Mouse (Mus musculus) spleen, postnatal 36 days (tissue): ENCODE measurements around the gene Med29.

Source experiments
- DNase-seq, 2 experiments: peaks; one replicate each; pipeline ENCODE4 v3.0.0; 2022; ENCODE audit warnings: low spot score in 2 of 2, mixed read lengths in 1 of 2

Gene Med29

DNA sequence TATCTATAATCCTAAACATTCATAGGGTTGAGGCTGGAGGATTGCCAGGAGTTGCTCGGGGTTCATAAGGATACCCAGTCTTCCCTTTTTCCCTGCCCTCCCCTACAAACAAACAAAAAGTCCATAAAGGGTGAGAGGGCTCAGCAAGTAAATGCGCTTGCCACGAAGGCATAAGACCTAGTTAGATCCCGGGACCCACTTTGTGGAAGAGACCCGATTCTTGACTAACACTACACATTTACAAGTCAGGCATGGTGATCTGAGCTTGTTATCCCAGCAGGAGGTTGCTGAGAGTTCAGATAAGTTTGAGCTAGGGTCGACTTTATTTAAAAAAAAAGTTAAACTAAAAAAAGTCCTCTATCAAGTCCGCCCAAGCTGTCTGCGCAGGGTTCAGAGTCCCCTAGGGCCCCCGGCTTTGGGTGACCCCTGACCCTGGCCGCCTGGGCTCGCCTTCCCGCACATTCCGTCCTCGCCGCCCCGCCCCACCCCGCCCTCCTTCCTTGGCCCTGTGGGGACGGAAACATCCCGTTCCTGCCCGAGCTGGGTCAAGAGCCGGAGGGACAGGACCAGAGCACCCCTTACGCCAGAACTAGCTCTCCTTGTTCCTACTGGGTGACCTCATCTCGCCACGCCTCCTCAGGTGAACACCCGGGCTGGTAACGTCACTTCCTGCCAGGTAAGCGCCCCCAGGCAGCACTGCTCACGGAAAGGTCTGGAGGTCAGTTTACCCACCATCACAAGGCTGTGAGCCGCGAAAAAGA is 16.3 kb downstream of the Med29 start:
- DNase-seq: peak; percentile 80

DNA sequence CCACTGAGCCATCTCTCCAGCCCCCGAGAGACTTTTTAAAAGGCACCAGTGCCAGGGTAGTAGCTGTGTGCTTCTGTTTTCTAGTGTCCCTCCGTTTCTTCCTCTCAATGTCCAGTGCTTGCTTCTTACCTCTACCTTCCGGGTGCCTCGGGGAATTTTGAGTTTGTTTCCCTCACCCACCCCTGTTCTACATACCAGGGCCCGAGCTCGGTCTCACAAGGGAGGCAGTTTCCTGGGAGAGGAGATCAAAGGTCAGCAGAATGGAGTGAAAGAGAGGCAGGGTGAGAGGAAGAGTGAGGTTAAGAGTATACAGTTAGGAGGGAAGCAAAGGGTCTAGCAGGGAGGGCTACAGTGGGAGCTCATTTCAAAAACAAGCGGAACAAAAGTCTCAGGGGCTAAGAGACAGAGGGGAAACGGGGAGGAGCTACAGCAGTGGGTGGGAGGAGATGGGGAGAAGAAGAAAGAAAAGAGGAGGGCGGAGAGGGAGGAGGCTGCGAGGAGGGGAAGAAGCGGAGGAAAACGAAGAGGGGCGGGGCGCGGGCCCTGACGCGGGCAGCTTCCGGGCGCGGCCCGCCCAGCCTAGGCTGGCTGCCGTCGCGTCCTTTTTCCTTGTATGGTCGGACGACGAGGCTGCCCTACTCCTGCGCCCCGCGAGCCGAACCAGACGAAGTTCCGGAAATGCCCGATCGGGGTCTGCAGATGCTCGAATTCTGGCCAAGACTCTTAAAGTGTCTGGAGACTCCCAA is 17.2 kb downstream of the Med29 start:
- DNase-seq: peak; percentile 96 to 97

DNA sequence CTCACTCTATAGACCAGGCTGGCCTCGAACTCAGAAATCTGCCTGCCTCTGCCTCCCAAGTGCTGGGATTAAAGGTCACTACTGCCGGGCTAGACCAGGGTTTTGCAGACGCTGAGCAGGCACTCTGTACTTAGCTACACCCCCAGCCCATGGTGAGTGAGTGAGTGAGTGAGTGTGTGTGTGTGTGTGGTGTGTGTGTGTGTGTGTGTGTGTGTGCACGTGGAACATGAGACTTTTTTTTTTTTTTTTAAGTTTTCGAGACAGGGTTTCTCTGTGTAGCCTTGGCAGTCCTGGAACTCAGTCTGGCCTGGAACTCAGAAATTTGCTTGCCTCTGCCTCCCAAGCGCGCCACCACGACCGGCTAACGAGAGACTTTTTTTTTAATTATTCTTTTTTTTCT is 17.9 kb downstream of the Med29 start:
- no peak for DNase-seq

DNA sequence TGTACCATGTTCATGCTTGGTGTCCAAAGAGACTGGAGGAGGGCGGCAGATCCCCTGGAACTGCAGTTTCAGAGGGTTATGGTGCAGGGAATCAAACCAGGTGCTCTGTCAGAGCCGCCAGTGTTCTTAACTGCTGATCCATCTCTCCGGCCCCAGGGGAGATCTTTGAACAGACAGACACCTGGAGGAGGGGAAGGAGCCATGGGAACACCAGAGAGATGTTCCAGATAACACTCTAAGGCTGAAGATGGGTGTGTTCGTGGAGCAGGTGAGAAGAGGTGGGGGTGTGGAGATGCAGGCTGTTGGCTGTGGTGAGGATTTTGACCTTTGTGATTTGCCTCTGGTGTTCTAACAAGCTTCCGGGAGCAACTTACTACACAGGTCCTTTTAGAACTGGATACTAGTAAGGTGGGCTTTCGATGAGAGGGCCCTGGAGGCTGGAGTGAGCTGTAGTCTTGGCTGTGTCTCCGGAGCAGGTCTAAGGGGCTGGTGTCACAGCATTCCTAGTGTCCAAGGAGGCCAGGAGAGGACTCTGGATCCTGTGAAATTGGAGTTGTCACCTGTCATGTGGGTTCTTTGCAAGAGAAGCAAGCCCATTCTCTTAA is 18.5 kb downstream of the Med29 start:
- DNase-seq: no peak

DNA sequence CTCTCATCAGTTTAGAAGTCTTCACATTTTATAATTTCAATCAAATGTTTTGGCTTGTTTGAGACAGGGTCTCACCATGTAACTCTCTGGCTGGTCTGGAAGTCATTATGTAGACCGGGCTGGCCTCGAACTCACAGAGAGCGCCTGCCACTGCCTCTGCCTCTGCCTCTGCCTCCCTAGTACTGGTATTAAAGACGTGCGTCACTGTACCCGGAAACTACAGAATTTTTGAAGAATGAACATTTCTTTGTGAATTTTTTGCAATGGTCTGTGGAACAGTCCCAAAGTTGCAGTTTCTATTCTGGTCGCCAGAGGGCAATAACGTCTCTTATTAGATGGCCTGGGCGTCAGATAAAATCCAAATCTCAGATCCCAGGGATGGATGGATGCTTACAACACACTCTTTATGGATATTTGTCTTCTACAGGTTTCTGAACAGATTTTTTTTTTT is 19.4 kb downstream of the Med29 start:
- DNase-seq: peak; percentile 69 to 84

DNA sequence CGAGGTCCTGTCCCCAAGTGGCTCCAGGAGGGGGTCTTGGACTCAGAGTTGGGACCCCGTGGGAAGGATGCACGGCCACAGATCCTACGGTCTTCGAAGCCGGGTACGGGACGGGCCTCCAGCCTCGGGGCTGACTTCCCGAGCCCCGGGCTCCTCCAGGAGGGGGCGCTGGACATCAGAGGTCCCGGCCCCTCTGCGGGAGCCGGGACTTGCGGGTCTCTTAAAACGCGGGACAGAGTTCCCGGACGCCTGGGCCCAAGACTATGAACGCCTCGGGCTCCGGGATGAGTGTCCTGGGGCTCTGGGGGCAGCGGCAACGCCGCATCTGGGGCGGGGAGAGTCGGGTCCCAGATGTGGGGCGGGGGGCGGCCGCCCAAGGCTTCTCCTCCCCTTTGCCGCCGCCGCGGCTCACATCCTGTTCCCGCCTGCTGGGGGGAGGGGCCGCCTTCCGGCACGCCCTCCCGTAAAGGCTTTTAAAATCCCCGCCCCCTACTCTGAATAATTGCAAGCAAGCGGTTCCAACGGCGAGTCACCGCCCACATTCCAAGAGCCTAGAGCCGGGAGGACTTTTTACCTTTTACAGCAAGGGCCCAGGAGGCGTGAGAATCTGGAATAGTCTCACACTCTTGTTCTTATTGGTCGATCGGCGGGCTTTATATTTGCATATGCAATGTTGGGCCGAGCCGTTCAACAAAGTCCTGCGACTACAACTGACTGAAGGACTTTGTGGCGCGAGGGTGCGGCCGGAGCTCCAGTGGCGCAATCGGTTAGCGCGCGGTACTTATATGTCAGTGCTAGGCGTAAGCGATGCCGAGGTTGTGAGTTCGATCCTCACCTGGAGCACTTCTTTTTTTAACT is 20.0 kb downstream of the Med29 start, which contains the start of gene Plekhg2:
Plekhg2 (minus strand) TSS at position 349 of the 858 bp plus-strand sequence.
- peak; percentile 97 to 98 for DNase-seq

DNA sequence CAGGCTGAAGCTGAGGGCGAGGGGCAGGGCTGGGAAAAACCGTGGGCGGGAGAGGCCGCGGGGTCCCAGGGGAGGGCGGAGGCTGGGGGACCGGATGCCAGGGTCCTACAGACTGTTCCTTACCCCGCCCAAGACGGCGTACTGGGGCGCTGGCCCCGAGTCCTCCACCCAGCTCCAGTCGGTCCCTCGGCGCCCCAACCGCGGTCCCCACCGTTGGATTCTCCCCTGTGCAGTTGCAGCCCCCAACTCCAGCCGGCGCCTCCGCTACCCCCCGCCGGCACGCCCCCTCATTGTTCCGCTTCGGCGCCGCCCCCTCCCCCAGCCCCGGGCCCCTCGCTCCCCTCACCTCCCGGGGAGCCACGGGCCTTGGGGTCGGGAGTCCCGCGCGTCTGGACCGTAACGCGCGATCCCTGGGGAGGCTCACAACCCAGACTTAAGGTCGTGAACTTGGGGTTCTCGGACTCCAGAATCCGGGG is 21.0 kb downstream of the Med29 start:
- peak; percentile 73 to 77 for DNase-seq

DNA sequence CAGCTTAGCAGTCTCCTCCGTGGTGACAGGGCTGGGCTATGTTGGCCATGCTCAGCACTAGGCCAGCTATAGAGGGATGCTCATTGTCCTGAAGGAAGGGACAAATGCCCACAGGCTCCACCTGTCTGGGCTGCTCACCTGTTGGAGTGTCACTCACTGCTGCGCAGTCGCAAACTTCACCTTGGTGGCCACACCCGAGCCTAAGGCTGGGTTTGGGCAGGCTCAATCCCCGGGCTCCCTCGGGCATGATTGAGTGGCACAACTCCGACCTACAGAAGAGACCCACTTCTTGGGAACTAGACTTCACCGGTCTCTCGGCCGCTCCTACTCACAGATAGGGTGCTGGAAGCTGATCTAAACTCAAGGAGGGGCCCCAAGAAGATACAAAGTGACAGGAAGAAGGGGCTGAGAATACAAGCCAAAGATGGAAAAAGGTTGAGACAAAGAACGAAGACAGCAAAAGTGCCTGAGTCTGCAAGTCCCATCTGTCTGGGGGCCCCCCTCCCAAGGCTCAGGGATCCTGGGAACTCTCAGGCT is 21.5 kb downstream of the Med29 start:
- no peak for DNase-seq

DNA sequence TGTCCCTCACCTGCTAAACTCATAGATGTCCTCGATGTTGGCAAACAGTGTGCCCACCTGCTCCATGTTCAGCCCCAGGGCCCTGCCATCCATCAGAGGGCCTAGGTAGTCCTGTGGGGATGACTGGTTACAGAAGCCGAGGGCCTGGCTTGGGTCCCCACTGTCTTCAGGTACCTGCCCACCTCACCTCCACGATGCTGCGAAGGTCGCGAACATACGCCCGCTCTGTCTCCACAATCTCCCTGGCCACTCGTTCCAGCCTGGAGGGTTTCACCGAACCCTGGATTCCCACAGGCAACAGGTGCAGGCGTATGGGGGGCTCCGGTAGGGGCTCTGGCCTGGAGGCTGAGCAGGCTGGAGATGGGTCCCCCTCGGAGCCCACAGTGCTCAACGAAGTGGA is 22.5 kb downstream of the Med29 start:
- DNase-seq: no peak

DNA sequence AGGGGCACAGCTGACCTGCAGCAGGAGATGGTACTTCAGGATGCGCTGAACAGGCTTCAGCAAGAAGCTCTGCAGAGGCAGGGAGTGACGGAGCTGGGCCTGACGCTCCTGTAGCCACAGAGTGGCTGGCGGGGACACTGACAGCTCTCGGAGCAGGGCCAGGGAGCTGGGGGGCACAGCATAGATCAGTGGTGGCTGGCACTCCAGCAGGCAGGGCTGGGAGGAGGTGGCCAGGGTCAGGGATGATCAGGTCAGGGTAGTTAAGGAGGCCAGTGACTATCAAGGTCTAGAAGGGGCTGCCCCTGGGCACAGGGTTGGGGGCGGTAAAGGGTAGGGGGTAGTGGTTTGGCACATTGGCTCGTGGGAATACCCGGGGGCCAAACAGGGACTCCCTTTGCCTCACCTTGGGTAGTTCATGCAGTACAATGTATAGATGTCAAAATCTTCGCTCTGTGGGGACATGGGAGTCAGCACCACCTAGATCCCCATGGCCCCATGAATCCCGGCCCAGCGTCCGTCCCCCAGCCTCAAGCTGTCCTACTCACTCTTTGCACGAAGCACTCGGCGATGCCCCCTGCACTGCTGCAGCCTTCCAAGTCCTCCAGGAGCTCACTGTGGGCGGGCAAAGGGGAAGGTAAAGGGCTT is 24.1 kb downstream of the Med29 start:
- DNase-seq: no peak

DNA sequence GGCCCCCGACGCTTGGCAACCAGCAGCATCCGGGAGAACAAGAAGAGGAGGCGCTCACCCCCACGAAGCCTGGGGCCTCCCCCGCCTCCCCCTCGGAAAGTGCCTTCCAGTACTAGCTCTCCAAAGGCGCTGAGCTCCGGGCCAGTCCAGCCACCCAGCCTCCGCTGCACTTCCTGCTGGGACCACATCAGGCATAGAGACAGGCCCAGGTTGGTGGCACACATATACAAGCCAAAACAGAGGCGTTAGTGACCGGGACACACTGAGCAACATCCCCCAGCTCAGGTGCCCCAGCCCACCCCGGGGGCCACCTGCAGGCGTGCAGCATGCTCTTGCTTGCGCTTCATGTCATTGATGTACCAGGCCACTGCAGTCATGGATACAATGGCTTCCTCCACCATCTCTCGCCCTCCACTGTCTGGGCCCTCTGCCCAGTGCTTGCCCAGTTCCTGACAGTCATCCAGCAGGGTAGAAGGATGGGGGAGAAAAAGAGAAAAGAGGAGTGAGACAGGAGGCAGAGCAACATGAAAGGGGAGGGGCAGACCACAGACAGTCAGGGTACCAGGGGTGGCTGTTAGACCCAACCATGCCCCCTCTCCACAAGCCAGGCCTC is 24.7 kb downstream of the Med29 start:
- DNase-seq: no peak

DNA sequence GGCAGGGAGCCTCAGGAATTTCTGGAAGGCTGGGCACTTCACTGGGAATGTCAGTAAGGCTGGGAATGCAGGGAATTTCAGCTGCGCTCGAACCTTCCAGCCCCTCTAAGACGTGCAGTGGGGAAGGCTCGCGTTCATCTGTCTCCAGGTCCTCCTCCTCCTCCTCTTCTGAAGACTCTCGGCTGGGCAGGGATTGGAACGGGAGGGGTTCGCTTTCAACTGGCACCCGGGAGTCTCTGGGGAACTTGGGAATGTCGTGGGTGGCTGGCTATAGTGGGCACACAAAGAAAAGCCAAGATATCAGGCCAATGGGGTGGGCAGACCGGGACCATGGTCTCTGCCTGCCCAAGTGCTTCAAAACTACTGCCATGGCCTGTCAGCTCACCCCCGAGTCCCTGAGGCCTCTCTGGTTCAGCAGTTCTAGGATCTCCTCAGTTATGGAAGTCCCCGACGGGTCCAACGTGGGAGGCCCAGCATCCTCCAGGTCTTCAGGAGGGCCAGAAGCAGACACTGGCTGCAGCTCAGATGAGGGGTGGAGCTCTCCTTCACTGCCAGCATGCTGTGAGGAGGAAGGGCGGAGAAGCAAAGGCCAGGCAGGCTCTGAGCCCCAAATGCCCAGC is 30.0 kb downstream of the Med29 start:
- DNase-seq: no peak

DNA sequence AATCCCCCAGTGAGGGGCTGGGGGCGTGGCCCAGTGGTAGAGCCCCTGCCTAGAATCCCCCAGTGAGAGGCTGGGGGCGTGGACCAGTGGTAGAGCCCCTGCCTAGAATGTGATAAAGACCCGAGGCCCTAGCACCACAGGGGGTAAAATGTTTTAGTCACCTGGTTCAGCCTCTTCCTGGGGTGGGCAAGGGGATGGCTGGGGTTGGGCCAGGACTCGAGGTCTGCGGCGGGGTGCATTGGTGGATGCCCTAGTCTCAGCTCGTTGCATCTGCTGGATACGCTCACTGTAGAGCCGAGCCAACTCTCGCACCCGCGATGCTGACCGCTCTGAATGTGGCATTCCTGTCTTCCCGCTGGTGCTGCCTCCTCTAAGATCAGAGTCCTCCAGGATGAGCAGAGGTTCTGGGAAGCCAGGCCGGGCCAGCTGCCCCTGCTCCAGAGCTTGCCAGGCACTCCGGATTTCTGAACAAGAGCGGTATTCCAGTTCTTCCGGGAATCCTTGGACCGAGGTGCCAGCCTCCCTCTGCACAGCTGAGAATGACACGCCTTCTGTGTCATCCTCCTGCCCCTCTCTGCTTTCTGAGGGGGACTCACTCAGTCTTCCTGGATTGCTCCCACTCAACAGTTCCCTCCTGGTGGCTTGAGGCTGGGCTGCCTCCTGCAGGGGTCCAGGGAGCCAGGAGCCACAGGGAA is 30.7 kb downstream of the Med29 start:
- no peak for DNase-seq

DNA sequence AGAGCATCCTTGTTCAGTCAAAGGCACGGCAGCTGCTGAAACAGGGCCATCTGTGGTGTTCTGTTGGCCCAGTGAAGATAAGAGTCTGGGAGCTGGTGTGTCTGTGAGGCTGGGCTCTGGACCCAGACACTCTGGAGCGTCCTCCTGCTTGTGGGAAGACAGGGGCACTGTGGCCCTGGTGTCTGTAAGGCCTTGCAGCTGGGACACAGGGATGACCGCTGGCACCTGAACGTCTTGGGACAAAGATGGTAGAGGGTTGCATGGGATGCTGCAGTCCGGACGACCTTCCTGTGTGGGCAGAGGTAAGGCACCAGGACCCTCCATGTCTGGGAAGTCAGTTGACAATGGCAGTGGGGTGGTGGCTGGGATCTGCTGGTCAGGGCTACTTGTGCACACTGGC is 32.2 kb downstream of the Med29 start:
- no peak for DNase-seq

DNA sequence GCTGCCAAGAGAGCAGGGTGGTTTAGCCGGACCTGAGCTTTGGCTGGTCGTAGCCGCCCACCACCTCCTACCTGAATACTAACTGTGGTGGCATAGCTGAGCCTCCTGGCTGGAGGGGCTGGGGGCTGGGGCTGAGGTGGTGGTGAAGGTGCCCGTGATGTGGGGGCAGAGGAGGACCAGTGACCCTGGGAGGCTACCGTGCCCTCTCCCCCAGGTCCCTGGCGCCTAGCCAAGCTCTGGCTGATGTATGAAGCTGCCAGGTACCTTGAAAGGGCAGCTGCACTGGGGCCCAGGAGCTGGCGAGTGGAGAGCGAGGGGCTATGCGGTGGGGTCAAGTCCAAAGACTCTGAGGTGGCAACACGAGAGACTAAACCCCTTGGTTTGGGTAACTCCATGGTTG is 32.7 kb downstream of the Med29 start:
- DNase-seq: no peak

DNA sequence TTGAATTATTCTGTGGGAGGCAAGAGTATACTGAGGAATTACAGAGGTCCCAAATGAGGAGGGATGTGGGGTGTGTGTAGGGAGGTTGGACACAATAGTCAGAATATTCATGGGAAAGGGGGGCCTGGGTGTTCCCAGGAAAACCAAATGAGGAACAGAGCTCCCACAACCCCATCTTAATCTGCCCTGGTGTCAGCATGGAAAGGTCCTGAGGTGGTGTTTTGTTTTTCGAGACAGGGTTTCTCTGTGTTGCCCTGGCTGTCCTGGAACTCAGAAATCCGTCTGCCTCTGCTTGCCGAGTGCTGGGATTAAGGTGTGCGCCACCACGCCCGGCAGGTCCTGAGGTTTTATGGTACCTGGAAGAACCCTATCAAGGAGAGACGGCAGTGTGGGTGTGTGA is 34.1 kb downstream of the Med29 start:
- no peak for DNase-seq

DNA sequence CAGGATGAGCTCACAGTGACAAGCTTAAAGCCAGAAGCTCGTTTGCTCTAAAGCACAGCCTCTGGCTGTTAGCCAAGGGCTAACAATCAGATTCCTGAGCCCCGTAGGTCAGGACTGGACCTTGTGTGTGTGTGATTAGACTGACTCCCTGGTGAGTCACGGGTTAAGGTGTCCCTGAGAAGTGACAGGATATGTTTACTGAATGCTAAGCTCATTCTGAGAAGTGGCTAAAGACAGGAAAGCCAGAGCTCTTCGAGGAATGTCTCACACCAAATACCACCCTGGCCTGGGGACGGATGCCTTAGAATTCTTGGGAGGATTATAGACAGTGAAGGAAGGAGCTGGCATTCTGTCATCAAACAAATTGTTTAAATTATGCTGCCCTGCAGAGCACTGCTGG is 34.5 kb downstream of the Med29 start:
- DNase-seq: no peak

DNA sequence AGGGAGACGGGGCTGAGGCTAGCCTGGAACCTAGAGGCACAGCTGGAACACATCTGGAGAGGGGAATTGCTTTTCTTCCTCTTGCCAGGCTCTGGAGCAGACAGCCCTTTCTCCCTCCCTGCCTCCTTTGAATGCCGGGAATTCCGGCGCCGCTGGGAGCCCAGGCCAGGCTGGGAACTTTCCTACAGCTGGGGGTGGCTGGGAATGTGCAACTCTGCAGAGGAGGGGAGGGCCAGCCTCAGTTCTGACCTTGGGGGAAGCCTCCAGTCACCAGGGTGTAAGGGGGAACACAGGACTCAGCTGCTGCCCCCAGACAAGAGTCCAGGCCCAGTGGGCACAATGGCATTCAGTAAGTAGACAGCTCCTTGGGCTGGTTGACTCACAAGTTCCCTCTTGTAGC is 35.5 kb downstream of the Med29 start:
- DNase-seq: no peak

DNA sequence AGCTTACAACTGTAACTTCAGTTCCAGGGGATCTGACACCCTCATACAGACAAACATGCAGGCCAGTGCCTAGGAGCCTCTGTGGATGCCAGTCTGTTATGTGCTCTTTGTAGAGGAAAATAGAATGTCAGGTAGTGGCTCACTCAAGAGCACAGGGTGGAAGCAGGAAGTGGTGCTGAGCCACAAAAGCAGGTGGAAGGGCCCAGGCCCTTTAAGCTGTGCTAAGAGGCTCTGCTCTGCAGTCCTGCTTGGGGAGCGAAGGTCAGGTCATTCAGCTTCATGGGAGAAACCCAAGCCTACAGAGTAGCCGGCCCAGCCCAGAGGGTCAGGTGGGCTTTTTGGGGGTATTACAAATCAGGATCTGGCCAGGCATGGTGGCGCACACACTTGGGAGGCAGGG is 37.3 kb downstream of the Med29 start:
- DNase-seq: peak; percentile 44 to 63
